Mouse (Mus musculus): ENCODE measurements around the gene Pde4d.

Pde4d gene

DNA sequence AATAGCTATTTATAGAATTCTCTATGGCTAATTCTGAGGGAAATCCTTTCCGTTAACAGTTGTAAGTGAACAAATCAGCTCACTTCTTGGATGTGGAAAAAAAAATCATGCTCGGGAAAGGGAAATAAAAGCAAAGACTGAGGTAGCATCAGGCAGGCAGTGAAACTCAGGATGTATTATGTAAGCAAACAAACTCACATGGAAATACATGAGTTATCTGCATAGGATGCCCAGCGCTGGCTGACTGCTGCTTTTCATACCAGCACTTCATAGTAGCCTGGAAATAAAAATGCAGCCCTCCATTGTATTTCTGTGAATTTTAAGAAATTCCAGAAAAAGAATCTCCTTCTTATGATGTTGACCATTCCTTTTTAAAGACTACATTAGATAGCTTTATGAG, 1237.2 kb downstream of the Pde4d start:
- DNase-seq (ENCODE audit: low spot score in 2 of 2) = no peak

DNA sequence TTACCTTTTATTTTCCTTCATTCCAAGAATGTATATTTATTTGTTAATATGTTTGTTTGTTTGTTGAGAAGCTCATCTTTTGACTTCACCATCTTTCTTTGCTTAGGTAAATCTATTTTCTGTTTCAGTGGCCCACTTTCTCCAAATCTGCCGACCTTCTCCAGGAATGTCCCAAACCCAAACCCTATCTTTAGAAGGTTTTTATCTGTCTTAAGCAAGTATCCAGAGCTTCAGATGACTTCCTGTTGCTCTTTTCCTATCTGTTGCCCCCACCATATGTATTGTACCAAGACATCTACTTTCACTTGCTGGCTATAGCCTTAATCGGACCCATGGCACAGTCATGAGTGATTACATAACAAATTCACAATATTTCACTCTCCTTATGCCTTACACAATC, 1238.4 kb downstream of the Pde4d start:
- DNase-seq (ENCODE audit: low spot score in 2 of 2) = no peak

DNA sequence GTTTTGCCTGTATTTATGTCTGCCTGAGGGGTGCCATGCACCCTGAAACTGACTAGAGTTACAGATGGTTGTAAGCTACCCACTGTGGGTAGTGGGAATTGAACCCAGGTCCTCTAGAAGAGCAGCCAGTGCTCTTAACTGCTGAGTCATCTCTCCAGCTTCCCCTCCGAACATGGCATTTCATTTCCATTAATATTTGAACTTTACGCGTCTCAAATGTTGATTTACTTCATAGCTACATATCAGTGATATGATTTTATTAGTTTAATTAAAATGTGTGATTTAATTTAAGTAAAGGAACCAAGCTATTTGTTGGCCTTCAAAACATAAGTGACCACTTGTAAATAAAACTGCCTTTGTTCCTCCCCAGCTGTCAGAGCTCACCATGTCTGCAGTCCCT, 1239.4 kb downstream of the Pde4d start:
- DNase-seq (ENCODE audit: low spot score in 2 of 2) = no peak

DNA sequence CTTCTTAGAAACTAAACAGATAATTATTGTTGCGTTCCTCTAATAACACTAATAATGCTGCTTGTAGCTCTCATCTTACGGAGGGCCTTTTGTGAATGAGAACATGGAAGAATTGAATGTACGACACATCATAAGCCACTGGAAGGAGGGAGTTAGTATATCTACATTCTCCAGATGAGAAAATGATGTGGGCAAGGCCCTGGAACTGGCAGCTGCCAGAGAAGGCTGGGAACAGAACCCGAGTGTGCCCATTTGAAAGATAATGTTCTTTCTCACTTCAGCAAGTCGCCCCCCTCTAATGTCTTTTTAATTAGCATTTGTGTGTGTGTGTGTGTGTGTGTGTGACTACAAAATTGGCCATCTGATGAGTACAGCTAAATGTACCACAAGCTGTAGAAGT, 1240.8 kb downstream of the Pde4d start:
- no peak for DNase-seq (ENCODE audit: low spot score in 2 of 2)

DNA sequence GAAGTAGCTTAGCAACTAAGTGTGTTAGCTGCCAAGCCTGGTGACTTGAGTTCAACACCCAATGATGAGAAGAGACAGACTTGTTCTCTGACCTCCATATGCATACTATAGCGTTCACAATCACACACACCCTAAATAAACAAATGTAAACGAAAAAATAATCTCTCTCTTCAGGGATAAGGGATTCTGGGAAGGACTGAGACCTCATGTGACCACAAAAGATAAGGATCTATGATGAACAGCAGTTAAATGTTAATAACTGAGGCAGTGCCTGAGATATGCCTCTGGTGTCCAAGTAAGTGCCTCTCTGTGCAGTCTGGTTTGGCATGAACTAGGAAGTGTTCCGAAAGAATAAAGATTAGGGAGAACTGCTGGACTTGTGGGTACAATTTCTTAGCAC, 1243.1 kb downstream of the Pde4d start:
- DNase-seq (ENCODE audit: low spot score in 2 of 2) = no peak

DNA sequence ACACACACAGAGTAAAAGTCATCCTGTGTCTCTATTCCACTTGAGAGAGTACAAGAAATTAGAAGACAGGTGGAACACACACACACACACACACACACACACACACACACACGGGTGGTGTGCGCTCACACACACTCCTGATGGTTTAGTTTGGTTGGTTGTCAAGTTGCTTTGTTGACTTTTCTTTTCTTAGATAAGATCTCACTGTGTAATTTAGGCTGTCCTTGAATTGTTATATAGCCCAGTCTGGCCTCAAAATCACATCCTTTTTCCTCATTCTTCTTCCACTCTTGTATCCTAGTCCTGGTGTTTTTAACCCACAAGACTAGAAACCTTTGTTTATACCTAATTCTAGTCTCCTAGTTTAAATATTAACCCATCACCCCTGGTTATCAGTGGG, 1244.0 kb downstream of the Pde4d start:
- DNase-seq (ENCODE audit: low spot score in 2 of 2) = no peak

DNA sequence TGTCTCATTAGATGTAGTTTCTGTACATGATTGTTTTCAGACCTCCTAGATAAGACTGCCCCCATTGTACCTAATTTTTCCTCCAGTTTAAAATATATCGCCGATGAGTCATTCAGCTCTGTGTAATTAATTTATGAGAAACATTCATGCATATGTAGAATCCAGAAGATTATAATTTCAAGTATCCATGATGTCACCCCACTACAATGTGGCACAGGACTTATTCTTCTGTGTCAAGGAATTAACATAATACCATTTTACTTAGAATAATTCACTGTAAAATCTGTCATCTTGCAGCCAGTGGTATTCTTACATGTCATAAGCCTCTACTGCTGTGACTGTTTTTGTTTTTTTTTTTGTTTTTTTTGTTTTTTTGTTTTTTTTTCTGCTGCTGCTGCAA, 1244.5 kb downstream of the Pde4d start:
- no peak for DNase-seq (ENCODE audit: low spot score in 2 of 2)

DNA sequence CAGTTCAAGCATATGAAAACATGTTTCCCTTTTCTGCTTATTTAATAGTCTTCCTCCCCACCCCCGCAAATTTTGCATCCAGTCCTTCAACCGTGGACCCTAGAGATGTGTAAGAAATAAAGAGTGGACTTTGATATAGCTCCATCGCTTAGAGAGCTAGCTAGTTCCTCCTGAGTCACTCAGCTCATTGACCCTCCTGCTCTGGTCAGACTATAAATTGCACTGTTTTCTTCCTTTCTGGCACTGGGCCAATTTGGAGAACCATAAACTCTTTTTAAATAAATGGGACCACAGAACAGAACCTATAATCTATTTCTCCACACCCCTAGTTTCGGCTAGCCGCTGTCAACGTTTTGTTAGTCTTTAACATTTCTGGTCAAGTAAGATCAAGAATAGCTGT, 1245.3 kb downstream of the Pde4d start:
- DNase-seq (ENCODE audit: low spot score in 2 of 2) = no peak

DNA sequence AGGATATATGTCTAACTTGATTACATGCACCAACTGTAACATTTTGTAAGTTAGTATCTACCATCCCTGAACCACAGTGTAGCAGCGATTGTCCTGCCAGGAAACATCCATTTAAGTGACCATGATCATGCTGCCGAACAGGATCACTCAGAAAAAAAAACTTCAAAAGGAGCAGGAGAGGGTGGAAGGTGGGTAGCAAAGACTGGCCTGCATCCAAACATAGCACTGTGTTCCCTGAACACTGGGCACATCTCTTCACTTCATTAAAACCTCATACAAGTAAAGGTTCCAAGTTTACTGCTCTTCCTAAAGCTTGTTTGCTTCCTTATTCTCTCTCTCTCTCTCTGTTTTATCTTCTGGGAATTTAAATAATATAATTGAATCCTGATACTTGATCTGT, 1256.4 kb downstream of the Pde4d start:
- DNase-seq (ENCODE audit: low spot score in 2 of 2) = no peak

DNA sequence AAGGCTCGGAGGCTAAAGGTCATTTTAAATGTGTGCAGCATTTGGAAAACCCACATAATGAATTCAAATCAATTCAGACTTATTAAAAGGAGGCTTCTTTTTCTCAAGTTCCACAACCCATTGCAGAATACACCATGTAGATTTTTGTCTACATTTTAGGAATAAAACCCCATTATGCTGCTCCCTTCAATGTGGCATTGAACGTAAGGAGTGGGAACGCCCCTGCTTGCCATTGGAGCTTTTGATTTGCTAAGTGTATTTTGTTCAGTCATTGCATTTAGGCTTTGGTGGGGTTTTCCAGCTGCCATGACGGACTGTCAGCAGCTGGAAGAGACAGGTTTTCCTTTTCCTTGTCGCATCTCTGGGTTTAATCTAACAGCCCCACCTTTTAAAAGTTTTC, 1256.8 kb downstream of the Pde4d start:
- DNase-seq (ENCODE audit: low spot score in 2 of 2) = no peak

DNA sequence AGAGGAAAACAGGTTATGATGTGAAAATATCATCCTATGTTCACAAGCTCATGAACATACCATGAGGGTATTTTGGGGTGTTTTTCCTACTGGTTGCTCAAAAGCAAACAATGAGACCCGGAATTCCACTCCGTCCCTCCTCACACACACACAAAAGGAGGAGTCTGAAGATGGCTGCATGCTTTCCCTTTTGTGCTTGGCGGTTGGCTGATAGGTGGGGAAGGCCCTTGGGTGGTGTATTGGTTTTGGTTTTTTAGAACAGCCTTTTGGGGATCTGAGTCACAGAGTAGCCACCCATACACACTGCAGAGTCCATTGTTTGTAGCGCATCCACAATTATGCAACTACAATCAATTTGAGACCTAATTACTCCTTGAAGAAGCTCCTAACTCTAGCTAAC, 1257.4 kb downstream of the Pde4d start:
- no peak for DNase-seq (ENCODE audit: low spot score in 2 of 2)

DNA sequence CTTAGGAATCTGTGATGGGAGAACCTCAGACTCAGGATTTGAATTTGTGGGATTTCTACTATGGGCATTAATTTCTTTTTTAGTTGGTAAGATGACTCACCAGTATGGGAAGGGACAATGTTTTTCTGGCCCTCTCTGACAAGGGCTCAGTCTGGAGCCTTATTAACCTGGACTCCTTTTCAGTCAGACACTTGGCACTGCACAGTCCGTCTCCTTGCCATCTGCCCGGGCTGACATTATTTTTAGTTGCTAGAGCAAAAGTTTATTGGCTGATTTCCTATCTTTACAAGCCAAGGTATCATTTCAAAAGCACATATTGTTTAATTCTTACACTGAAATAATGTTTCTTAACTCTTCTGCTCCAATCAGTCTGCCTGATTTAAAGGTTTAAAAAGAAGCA, 1258.6 kb downstream of the Pde4d start:
- DNase-seq (ENCODE audit: low spot score in 2 of 2) = no peak

DNA sequence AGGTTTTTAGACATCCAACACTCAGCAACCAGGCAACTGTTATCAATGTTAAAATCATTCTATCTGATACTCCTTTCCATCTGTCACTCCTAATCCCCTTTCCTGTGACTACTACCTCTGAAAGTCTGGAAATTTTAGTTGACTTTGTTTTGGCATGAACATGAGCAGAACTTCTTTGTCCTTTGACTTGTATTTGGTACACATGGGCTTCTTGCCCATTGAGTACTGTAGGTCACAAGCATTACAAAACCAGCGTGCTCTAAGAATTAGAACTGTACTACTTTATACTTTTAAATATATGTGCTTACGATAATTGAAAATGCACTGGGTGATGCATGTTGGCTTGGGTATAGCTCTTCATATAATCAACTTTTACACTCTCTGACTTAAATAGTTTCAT, 1264.8 kb downstream of the Pde4d start:
- no peak for DNase-seq (ENCODE audit: low spot score in 2 of 2)

DNA sequence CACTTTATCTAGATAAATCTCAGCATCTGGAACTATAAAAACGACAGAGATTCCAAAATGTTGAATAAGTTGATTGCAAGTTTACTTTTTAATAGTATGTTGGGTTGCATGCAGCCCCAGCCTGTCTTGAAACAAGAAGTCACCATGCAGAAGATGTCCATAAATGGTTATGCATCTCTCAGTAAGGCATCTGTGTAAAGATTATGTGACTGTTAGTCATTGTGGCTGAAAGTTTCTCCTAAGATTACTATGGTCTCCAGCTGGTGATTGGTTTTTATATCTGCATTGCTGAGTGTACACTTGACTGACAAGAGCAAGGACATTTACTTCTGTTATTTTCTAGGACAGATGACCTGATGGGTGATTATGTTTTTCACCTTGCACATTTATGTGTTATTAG, 1265.6 kb downstream of the Pde4d start:
- no peak for DNase-seq (ENCODE audit: low spot score in 2 of 2)

DNA sequence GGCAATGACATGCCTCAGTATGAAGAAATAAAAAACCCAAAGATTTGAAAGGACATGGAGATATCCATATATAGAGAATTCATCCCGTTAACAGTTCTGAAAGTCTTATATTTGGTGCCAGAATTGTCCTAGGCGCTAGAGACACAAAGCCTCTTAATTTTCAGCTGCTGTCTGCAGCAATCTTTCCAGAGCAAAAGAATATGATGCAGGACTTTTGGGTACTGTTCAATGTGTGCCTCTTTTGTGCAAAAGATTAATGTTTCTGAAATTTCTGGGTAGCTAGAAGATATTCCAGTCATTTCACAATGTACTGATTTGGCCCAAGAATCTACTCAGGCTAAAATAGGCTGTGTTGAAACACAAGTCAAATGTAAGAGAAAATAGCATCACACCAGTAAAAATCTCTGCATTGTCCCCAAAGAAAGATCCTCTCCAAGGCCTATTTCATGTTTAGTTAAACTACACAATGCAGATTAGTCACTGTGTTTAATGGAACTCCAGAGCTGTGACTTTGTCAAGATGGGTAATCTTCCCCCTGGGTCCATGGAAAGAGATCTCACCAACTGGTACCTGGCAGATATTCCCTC, 1270.5 kb downstream of the Pde4d start:
- no peak for DNase-seq (ENCODE audit: low spot score in 2 of 2)

DNA sequence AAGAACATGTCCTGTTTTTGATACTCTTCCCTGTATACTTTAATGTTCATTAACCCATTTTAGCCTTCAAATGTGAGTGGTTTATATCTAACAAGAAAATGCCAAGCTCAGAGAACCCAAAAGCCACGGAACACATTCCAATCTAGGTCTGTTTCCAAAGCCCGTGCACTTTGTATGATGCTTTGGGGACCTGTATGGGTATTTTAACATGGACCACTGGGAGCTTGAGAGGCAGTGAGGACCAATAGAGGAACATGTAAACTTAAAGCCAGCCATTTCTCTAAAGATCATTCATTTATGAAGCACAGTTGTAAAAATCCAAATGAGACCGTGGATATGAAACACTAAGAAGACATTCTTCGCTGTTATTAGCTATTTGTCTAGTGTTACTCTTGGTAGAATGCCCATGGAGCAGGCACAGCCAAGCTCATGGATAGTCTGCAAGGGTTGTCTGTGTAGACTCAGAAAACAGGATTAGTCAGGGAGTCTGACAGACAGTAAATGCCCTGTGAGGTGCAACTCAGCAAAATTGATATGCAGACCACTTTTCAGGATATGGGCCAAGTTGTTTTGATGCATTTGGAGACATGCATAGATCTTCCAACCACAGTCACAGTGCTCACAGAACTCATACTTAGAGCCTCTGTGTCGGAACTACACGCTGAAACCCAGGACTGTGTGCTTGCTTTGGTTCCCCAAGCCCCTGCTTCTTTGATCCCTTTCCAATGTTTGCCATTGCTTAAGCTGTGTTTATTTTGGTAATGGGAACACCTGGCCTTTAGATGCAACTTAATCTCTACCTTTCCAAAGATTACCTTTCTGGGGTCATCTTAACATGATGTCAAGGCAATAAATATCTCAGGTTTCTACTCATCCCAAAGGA, 1272.7 kb downstream of the Pde4d start:
- DNase-seq (ENCODE audit: low spot score in 2 of 2) = no peak

DNA sequence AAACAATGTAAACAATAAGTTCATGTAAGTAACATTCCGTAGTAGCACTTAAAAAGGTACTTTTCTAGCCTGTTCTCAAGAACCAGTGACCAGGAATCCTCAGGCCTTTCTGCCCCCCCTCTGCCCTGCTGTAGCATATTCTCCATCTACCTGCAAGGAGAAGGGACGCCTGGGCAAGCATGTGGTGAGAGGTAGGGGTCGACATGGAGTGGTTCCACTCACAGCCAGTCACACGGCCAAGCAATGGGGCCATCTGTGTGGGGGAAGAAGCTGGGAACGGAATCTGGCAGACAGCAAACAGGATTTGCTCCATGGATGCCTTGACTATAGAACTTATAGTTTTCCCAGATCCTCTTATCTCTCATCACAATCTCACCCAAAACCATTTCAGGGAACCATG, 1277.6 kb downstream of the Pde4d start:
- DNase-seq (ENCODE audit: low spot score in 2 of 2) = no peak

DNA sequence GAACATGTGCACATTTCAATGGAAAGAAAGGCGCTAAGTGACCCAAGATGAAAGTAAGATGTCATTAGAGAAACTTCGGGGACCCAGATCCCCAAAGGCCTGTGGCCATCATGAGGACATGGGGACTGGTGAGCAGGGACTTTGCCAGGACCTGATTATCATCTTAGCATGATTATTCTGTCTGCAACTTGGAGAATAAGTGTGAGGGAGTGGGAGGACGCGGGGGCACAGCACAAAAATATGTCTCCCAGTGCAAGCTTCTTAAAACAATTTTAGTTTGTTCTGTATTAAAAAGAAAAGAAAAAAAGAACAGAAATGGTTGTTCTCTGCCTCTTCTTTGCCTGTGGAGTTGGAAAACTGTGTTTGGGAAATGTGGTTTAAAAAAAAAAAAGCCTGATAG, 1279.9 kb downstream of the Pde4d start:
- no peak for DNase-seq (ENCODE audit: low spot score in 2 of 2)

DNA sequence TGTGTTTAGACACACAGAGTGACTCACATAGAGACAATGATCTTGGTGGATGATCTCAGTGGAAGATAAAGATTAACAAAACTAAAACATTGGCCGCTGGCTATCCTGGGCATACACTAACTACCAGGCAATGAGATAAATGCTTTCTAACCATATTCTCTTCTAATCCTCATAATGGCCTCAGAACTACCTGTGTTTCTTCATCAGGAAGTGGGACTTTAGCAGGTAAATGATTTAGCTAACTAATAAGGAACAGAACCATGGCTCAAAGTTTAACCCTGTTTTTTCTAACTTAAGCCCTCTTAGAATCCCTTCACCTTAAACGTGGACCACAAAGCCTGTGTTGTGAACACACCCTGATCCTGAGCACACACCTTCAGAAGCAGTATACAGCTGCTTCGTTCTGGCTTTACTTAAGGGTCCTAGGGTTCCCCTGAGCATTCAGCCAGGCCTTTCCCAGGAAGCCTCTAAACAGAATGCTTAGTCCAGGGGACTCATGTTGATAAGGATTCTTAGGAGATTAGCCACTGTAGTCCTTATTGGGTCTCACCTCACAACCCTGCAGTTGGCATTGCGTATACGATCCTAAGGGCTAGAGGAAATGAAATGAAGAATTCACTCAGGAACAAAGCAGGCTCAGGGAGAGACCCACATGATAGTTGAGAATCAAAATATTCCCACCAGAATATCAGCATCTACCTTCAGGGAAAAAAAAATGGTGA, 1283.1 kb downstream of the Pde4d start:
- DNase-seq (ENCODE audit: low spot score in 2 of 2) = no peak

DNA sequence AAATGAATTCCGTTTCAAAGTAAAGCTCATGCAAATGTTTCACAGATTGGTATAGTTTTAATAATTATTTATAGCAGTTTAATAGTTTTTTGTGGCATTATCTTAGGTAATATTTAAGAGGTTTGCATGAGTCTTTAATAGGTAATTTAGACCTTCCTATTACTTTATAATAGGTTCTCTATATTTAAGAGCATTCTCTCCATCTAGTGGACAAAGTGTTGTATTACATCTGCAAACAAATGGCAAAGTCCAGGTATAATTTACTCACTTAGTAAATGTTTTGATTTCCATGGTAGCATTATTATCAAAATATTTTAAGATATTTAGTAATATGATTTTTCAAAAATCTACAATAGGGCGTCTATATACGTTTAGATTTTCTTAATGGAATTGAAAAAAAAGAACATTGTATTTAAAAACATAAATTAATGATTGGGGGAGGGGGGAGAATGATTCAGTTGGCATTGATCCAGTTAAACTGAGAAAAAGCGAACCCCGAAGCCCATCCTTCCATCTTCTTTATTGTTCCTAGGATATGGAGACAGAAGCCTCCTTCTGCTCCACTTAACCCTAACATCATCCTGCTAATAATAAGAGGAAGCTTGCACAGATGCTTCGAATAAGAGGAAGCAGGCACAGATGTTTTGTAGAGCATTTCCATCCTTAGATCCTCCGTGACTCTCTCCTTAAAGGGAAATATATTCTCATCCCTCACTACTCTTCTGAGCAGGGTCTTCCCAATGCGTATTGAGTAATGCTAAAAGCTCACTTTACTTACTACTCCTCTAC, 1286.7 kb downstream of the Pde4d start:
- no peak for DNase-seq (ENCODE audit: low spot score in 2 of 2)

DNA sequence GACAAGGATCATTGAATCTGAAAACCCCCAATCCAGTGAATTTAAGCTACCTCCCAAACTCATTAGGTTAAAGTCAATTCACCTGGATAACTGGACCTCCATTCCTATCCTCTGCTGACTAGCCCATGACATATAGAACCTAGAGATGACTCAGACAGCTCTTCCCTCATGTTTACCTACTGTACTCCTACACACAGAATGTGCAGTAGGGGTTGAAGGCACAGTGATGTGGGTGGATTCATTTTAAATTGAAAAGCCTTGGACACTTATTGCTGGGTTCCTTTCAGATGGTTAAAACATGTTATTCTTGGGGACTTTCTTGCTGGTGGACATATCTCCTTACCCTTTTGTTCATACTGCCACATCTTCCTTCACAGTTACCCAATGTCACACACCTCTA, 1296.7 kb downstream of the Pde4d start:
- no peak for DNase-seq (ENCODE audit: low spot score in 2 of 2)

DNA sequence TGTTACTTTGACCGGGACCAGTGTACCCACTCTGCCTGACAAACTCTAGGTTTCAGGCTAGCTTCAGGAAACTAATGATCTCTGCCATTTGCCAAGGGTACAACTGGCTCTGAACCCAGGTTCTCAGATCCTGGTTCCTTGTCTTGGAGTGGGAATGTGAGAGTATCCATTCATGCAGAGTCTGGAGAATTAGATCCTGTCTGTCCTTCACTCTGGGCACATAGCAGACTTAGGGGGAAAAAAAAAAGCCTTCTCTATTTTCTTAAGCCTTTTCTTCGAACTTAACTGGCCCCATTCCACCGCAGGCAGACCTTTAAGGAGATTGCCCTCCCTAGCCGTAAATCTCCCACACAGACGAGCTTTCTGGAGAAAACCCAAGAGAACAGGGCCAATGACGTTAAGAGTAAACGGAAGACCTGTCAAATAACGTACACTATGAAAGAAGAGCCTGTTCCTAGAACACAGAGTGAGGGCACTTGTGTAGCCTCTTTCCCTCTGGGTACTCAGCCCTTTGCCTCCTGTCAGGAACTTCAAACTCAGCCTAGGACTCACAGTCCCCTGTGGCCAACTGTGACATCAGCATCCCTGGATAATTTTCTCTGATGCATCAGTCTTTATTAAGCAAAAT, 1302.6 kb downstream of the Pde4d start:
- no peak for DNase-seq (ENCODE audit: low spot score in 2 of 2)

All from frontal cortex, postnatal 10 days (tissue).